Mouse (Mus musculus) mouse trophoblast stem cell (cell line): ENCODE data around the gene Sigmar1.
"Not testable (repeated sequence)": the region's sequence is repeated elsewhere in the genome, so short reads cannot be mapped to it uniquely, and the experiment has no call there.

ENCODE experiments used
- in situ Hi-C, 2 experiments: fragments of 300-500 bp; cut with MseI, MboI; formaldehyde crosslinking; loops; 2 replicates in 1 of 2; 3 replicates in 1 of 2; pipeline ENCODE4 v1.15.1; 2025

Sigmar1 gene

GRCm38 (mm10) chr4:41710229-41710628, 45.7 kb downstream of the Sigmar1 start:
- in situ Hi-C loops = no loop called here

- in situ Hi-C loops = loop anchor here (5.0 to 10.0 kb wide), 2 partner anchors 51 to 153 kb away; no protein-coding TSS in a partner anchor
Observed at GRCm38 (mm10) chr4:41708192-41708745, 47.7 kb downstream of the Sigmar1 start.

GRCm38 (mm10) chr4:41707011-41707535, 48.9 kb downstream of the Sigmar1 start:
- in situ Hi-C loops = loop anchor here (5.0 to 10.0 kb wide), 2 partner anchors 50 to 152 kb away; no protein-coding TSS in a partner anchor

- in situ Hi-C loops = loop anchor here (5.0 to 10.0 kb wide), 2 partner anchors 49 to 151 kb away; no protein-coding TSS in a partner anchor
Observed at GRCm38 (mm10) chr4:41705922-41706754, 49.8 kb downstream of the Sigmar1 start.

GRCm38 (mm10) chr4:41704651-41705050, 51.3 kb downstream of the Sigmar1 start:
- in situ Hi-C loops = loop anchor here (5.0 to 10.0 kb wide), 2 partner anchors 47 to 150 kb away; no protein-coding TSS in a partner anchor

- in situ Hi-C loops = loop anchor here (10.0 kb wide), 1 partner anchor 147 kb away; no protein-coding TSS in a partner anchor
Observed at GRCm38 (mm10) chr4:41702226-41702625, 53.7 kb downstream of the Sigmar1 start.

GRCm38 (mm10) chr4:41700224-41700623, 55.7 kb downstream of the Sigmar1 start:
- in situ Hi-C loops = loop anchor here (10.0 kb wide), 1 partner anchor 145 kb away; no protein-coding TSS in a partner anchor

GRCm38 (mm10) chr4:41699783-41700182, 56.2 kb downstream of the Sigmar1 start, which contains the start of gene Il11ra1:
Gene Il11ra1 (plus strand): TSS chr4:41699989.
- in situ Hi-C loops = loop anchor here (10.0 kb wide), 1 partner anchor 145 kb away; no protein-coding TSS in a partner anchor

GRCm38 (mm10) chr4:41698421-41699016, 57.4 kb downstream of the Sigmar1 start:
- in situ Hi-C loops = not testable (repeated sequence)

- in situ Hi-C loops = not testable (repeated sequence)
Observed at GRCm38 (mm10) chr4:41696930-41697841, 58.8 kb downstream of the Sigmar1 start, which contains the start of gene Cntfr. Gene Cntfr (minus strand): TSS chr4:41697089.

- in situ Hi-C loops = not testable (repeated sequence)
Observed at GRCm38 (mm10) chr4:41696452-41696851, 59.5 kb downstream of the Sigmar1 start.

GRCm38 (mm10) chr4:41695800-41696199, 60.2 kb downstream of the Sigmar1 start:
- in situ Hi-C loops = not testable (repeated sequence)

- in situ Hi-C loops = not testable (repeated sequence)
Observed at GRCm38 (mm10) chr4:41693511-41693910, 62.4 kb downstream of the Sigmar1 start.

GRCm38 (mm10) chr4:41690014-41690413, 65.9 kb downstream of the Sigmar1 start:
- in situ Hi-C loops = not testable (repeated sequence)

- in situ Hi-C loops = not testable (repeated sequence)
Observed at GRCm38 (mm10) chr4:41688562-41688961, 67.4 kb downstream of the Sigmar1 start.
